Mouse (Mus musculus): ENCODE results near the gene Ccser1. TPM values are rescaled to one million over a fixed set of nuclear protein-coding genes. Genes with fewer than 3 reads are reported as not detected.
"Not testable (repeated sequence)": the region's sequence is repeated elsewhere in the genome, so short reads cannot be mapped to it uniquely, and the experiment has no call there.

Ccser1 gene
- polyA plus RNA-seq, 1 experiment from 2014 or later: 25.1 TPM

DNA sequence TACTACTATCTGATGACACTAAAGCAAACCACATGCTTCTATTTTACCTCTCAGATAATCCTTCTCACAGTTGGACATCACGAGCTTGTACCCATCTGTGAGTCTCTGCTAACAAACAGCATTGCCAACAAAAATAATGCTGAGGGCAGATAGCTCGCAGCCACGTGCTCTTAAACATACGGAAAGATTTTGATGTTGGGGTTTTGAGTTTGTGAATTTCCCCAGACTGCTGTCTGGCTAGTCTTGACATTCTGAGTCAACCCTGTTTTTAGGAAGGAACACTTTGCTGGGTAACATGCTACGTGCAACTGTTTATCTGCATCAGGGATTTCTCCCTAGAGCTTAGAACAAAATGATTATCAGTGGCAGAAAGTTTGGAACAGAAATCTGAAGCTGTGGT lies 52.9 kb downstream of the Ccser1 start:
- H3K36me3 ChIP-seq (replicated peaks): no peaks in the 10 kb centered on the region
- H3K27ac ChIP-seq: no peak overlapping the region
- no peaks in the 10 kb centered on the region for H3K9me3 ChIP-seq
- H3K4me2 ChIP-seq: no peak overlapping the region
- H3K4me1 ChIP-seq: peaks cover 13% of the 10 kb centered on the region
- ATAC-seq (replicated peaks): no peak
- no peaks in the 10 kb centered on the region for H3K27me3 ChIP-seq (replicated peaks)
- H3K9ac ChIP-seq: no peak overlapping the region
- H3K4me3 ChIP-seq: no peak overlapping the region
- WGBS: 53% methylated on average over 5 of the region's 5 CpGs

GRCm38 (mm10) chr6:61233548-61234187 lies 53.5 kb downstream of the Ccser1 start:
- H3K27me3 ChIP-seq (replicated peaks): no peaks in the 10 kb centered on the region
- WGBS: 24% methylated on average over 5 of the region's 5 CpGs
- no peak overlapping the region for H3K9ac ChIP-seq
- peaks cover 13% of the 10 kb centered on the region for H3K4me1 ChIP-seq
- ATAC-seq (replicated peaks): no peak; the same call in 1 of the 2 replicates
- no peak overlapping the region for H3K4me3 ChIP-seq
- H3K4me2 ChIP-seq: no peak overlapping the region
- no peaks in the 10 kb centered on the region for H3K9me3 ChIP-seq
- no peak overlapping the region for H3K27ac ChIP-seq
- H3K36me3 ChIP-seq (replicated peaks): no peaks in the 10 kb centered on the region

DNA sequence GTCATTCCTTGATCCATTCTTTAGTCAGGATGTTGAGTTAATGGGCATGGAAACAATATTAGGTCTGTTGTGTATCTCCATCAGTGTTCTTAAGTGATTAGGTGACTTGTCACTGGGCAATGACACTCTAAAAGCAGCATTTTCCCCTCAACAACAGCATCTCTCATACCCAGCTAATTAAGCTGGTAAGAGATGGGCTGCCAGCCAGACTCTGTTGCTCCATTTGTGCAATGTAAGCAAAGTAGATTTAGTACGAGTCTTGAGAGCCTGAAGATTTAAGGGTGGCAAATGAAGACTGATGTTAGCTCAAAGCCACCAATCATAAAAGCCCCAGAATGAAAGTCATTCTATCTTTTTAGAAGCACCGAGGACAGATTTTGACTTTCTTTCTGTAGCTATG lies 60.5 kb downstream of the Ccser1 start:
- Histone ChIP-seq H3K4me1 (no peaks in the 10 kb centered on the region), H3K27me3 (replicated peaks) (no peaks in the 10 kb centered on the region), H3K9me3 (no peaks in the 10 kb centered on the region), H3K4me3 (no peak overlapping the region), H3K9ac (no peak overlapping the region), H3K27ac (no peak overlapping the region), H3K36me3 (replicated peaks) (no peaks in the 10 kb centered on the region), H3K4me2 (no peak overlapping the region)
- ATAC-seq (replicated peaks): no peak
- 73% methylated on average over 2 of the region's 2 CpGs for WGBS

- no peaks in the 10 kb centered on the region for H3K36me3 ChIP-seq (replicated peaks)
- no peaks in the 10 kb centered on the region for H3K9me3 ChIP-seq
- 91% methylated on average over 3 of the region's 3 CpGs for WGBS
These were observed 62.4 kb downstream of the Ccser1 start for GRCm38 (mm10) chr6:61242556-61242955.

DNA sequence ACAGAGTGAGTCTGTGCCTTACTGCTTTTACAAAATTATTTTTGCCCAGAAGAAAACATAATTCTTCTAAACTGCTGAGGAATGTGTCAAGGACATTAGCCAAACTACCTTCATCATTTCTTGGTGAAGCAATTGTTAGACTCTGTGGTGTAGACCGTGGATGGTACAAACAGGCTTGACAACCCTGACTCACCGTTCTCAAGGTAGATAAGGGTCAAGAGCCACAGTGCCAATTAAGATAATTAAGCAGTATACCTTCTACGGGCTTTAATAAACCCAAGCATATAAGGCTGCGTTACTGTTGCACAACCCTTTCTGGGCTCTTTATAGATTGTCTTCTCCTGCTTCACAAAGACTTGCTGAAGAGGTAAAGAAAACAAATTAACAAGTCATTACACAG lies 66.4 kb downstream of the Ccser1 start:
- Histone ChIP-seq H3K4me1 (no peaks in the 10 kb centered on the region), H3K4me2 (no peak overlapping the region), H3K4me3 (no peak overlapping the region), H3K27me3 (replicated peaks) (no peaks in the 10 kb centered on the region), H3K9me3 (no peaks in the 10 kb centered on the region), H3K9ac (no peak overlapping the region), H3K36me3 (replicated peaks) (no peaks in the 10 kb centered on the region), H3K27ac (no peak overlapping the region)
- ATAC-seq (replicated peaks): no peak
- 86% methylated on average over 4 of the region's 4 CpGs for WGBS

More at GRCm38 (mm10) chr6:61242556-61242955, 62.4 kb downstream of the Ccser1 start:
- Histone ChIP-seq H3K27ac (no peak overlapping the region), H3K4me2 (no peak overlapping the region), H3K4me3 (no peak overlapping the region), H3K9ac (no peak overlapping the region), H3K4me1 (no peaks in the 10 kb centered on the region), H3K27me3 (replicated peaks) (no peaks in the 10 kb centered on the region)
- ATAC-seq (replicated peaks): no peak

- no peaks in the 10 kb centered on the region for H3K4me1 ChIP-seq
- H3K9me3 ChIP-seq: no peaks in the 10 kb centered on the region
- H3K4me3 ChIP-seq: no peak overlapping the region
- ATAC-seq (replicated peaks): no peak
- no peak overlapping the region for H3K9ac ChIP-seq
- no peaks in the 10 kb centered on the region for H3K27me3 ChIP-seq (replicated peaks)
- 78% methylated on average over 4 of the region's 4 CpGs for WGBS
- H3K4me2 ChIP-seq: no peak overlapping the region
- H3K36me3 ChIP-seq (replicated peaks): no peaks in the 10 kb centered on the region
- no peak overlapping the region for H3K27ac ChIP-seq
These were observed 67.8 kb downstream of the Ccser1 start for GRCm38 (mm10) chr6:61247842-61248472.

- no peaks in the 10 kb centered on the region for H3K9me3 ChIP-seq
- no peaks in the 10 kb centered on the region for H3K27me3 ChIP-seq (replicated peaks)
- ATAC-seq (replicated peaks): no peak
- H3K4me2 ChIP-seq: no peak overlapping the region
- no peaks in the 10 kb centered on the region for H3K4me1 ChIP-seq
- no peak overlapping the region for H3K9ac ChIP-seq
- 62% methylated on average over 2 of the region's 2 CpGs for WGBS
- no peaks in the 10 kb centered on the region for H3K36me3 ChIP-seq (replicated peaks)
- H3K27ac ChIP-seq: no peak overlapping the region
- no peak overlapping the region for H3K4me3 ChIP-seq
These were observed 68.6 kb downstream of the Ccser1 start for GRCm38 (mm10) chr6:61248700-61249099.

DNA sequence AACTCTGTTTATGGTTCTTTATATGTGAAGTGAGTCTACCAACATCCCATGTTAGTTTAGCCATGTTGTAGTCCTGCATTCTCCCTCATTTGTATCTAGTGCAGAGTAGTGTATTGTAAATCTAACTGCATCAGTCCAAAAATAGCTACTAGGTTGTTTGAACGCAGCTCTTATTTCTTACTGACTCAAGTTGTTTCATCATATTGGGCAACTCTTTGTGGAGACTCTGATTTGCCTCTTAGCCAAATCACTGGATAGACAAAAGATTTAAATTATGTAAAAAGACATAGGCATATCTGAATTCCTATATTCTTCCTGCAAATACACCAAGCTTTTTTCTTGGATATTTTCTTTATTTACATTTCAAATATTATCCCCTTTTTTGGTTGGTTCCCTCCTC lies 71.1 kb downstream of the Ccser1 start:
- WGBS: 89% methylated on average over 1 of the region's 1 CpGs
- Histone ChIP-seq H3K4me1 (no peaks in the 10 kb centered on the region), H3K36me3 (replicated peaks) (no peaks in the 10 kb centered on the region), H3K27ac (no peak overlapping the region), H3K9ac (no peak overlapping the region), H3K4me2 (no peak overlapping the region), H3K9me3 (no peaks in the 10 kb centered on the region), H3K27me3 (replicated peaks) (no peaks in the 10 kb centered on the region), H3K4me3 (no peak overlapping the region)
- ATAC-seq (replicated peaks): no peak

DNA sequence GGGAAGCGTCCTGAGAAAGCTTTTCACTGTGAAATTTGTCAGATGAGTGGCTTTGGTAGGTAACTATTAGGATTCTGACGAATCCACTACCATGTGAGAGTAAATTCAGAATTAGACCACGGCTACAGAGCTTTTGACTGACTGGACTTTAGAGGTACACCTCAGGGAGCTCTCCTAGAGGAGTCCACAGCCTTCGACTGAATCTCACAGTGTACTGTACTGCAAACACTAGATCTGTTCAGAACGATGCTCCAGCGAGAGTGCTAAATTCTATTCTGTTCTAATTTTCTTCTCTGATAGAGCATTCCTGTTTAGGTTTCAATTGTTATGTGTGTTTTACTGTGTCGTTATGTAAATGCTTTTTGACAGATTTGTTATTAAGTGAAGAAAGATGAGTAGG lies 72.8 kb downstream of the Ccser1 start:
- Histone ChIP-seq H3K36me3 (replicated peaks) (no peaks in the 10 kb centered on the region), H3K27me3 (replicated peaks) (no peaks in the 10 kb centered on the region), H3K9ac (no peak overlapping the region), H3K4me3 (no peak overlapping the region), H3K4me1 (no peaks in the 10 kb centered on the region), H3K27ac (no peak overlapping the region), H3K9me3 (no peaks in the 10 kb centered on the region), H3K4me2 (no peak overlapping the region)
- ATAC-seq (replicated peaks): no peak
- WGBS: 87% methylated on average over 7 of the region's 7 CpGs

- WGBS: 100% methylated on average over 1 of the region's 1 CpGs
These were observed 75.8 kb downstream of the Ccser1 start for GRCm38 (mm10) chr6:61255874-61256273.

DNA sequence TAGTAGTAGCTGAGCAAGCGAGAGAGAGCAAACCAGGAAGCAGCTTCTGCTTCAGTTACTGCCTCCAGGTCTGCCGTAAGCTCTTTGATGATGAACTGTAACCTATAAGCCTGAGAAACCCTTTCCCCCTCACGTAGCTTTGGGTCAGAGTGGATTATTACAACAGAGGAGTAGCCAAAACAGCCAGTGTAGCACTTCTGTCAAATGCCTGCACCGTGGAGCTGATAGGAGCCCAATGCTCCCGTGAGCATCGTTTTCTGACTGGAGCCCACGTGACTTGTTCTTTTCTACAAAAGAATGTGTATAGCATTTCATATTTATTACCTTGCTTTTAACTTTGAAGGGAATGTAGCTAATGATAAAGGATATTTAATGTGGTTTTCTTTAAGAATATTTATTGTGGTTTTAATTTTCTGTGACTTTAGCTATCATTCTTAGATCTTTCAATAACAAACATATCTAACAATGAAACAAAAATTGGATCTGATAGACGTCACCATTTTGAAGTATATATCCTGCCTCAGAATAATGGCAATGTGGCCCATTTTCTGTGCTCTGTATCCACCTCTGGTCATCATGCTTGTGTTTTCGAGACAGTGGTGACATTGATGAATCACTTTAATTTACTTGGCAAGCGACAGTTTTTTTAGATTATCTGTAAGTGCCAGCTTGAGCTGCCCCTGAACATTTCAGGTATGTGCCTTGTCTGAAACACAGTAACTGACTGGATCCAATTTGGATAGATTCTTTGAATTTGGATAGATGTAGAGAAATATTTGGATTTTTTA lies 78.9 kb downstream of the Ccser1 start:
- Histone ChIP-seq H3K4me1 (no peaks in the 10 kb centered on the region), H3K9me3 (no peaks in the 10 kb centered on the region)
- no peak for ATAC-seq (replicated peaks)

More at GRCm38 (mm10) chr6:61255874-61256273, 75.8 kb downstream of the Ccser1 start:
- H3K27me3 ChIP-seq (replicated peaks); H3K4me3 ChIP-seq; H3K4me2 ChIP-seq; ATAC-seq (replicated peaks); H3K4me1 ChIP-seq; H3K9me3 ChIP-seq; H3K27ac ChIP-seq; H3K36me3 ChIP-seq (replicated peaks); H3K9ac ChIP-seq: not testable (repeated sequence)

DNA sequence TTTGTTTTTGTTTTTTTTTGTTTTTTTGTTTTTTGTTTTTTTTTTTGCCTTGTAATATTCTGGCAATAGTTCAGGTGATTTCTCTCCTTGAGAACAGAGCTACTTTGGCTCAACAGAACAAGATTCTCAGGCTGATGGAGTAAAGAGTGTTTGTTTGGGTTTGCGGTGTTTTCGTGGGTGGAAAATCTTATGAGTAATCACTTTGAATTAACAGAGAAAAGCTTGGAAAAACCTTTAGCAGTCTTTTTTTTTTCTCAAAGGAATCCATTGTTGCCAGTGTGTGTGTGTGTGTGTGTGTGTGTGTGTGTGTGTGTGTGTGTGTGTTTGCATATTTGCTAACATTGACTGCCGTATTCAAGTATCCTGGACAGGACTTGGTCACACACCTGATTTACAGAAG lies 81.3 kb downstream of the Ccser1 start:
- H3K27me3 ChIP-seq (replicated peaks): no peaks in the 10 kb centered on the region
- H3K9me3 ChIP-seq: no peaks in the 10 kb centered on the region
- H3K27ac ChIP-seq: no peak overlapping the region
- no peaks in the 10 kb centered on the region; the same call in 1 of the 2 replicates for H3K4me1 ChIP-seq
- no peak for ATAC-seq (replicated peaks)
- 75% methylated on average over 3 of the region's 3 CpGs for WGBS
- no peak overlapping the region for H3K4me3 ChIP-seq
- H3K9ac ChIP-seq: no peak overlapping the region
- H3K36me3 ChIP-seq (replicated peaks): no peaks in the 10 kb centered on the region
- H3K4me2 ChIP-seq: no peak overlapping the region

More for the DNA sequence above, 78.9 kb downstream of the Ccser1 start:
- Histone ChIP-seq H3K36me3 (replicated peaks) (no peaks in the 10 kb centered on the region), H3K4me2 (no peak overlapping the region), H3K27ac (no peak overlapping the region), H3K9ac (no peak overlapping the region), H3K4me3 (no peak overlapping the region), H3K27me3 (replicated peaks) (no peaks in the 10 kb centered on the region)
- 66% methylated on average over 10 of the region's 10 CpGs for WGBS

All from midbrain, embryonic 15.5 days (tissue).